Mouse (Mus musculus): ENCODE results near the gene Lrrc49. TPM values are rescaled to one million over a fixed set of nuclear protein-coding genes. Genes with fewer than 3 reads are reported as not detected.

The Lrrc49 gene
- polyA plus RNA-seq, 1 experiment = 1.1 TPM

GRCm38 (mm10) chr9:60599489-60599888 is 88.5 kb downstream of the Lrrc49 start:
- WGBS = 59% methylated on average over 2 of the region's 2 CpGs
- Histone ChIP-seq H3K27me3 (ENCODE audit: control insufficient read depth, insufficient read depth, low read length) (no peaks in the 10 kb centered on the region), H3K4me3 (ENCODE audit: control insufficient read depth, insufficient read depth, low read length) (no peak overlapping the region), H3K4me1 (replicated peaks; ENCODE audit: control insufficient read depth, insufficient read depth, low read length) (no peaks in the 10 kb centered on the region), H3K27ac (ENCODE audit: control insufficient read depth, insufficient read depth, low read length) (no peak overlapping the region), H3K36me3 (ENCODE audit: control insufficient read depth, insufficient read depth, low read length) (no peaks in the 10 kb centered on the region)
- TF ChIP-seq POLR2A (IDR thresholded peaks at IDR 0.05; ENCODE audit: control insufficient read depth, extremely low read depth, insufficient read depth, low read length, poor library complexity) = no peak
- no peak for TF ChIP-seq CTCF (IDR thresholded peaks at IDR 0.05; ENCODE audit: borderline replicate concordance, control insufficient read depth, extremely low read depth, insufficient read depth, low read length, poor library complexity)
- DNase-seq = no peak

GRCm38 (mm10) chr9:60595406-60595805 is 92.6 kb downstream of the Lrrc49 start:
- no peak for DNase-seq
- Histone ChIP-seq H3K36me3 (ENCODE audit: control insufficient read depth, insufficient read depth, low read length) (no peaks in the 10 kb centered on the region), H3K4me3 (ENCODE audit: control insufficient read depth, insufficient read depth, low read length) (no peak overlapping the region), H3K27me3 (ENCODE audit: control insufficient read depth, insufficient read depth, low read length) (no peaks in the 10 kb centered on the region), H3K27ac (ENCODE audit: control insufficient read depth, insufficient read depth, low read length) (no peak overlapping the region), H3K4me1 (replicated peaks; ENCODE audit: control insufficient read depth, insufficient read depth, low read length) (no peaks in the 10 kb centered on the region)
- TF ChIP-seq CTCF (IDR thresholded peaks at IDR 0.05; ENCODE audit: borderline replicate concordance, control insufficient read depth, extremely low read depth, insufficient read depth, low read length, poor library complexity) (no peak), POLR2A (IDR thresholded peaks at IDR 0.05; ENCODE audit: control insufficient read depth, extremely low read depth, insufficient read depth, low read length, poor library complexity) (no peak)
- WGBS = 83% methylated on average over 7 of the region's 7 CpGs

- H3K4me1 ChIP-seq (replicated peaks; ENCODE audit: control insufficient read depth, insufficient read depth, low read length) = no peaks in the 10 kb centered on the region
- 94% methylated on average over 6 of the region's 6 CpGs for WGBS
- H3K36me3 ChIP-seq (ENCODE audit: control insufficient read depth, insufficient read depth, low read length) = no peaks in the 10 kb centered on the region
- no peak for DNase-seq
- TF ChIP-seq POLR2A (IDR thresholded peaks at IDR 0.05; ENCODE audit: control insufficient read depth, extremely low read depth, insufficient read depth, low read length, poor library complexity) = no peak
- TF ChIP-seq CTCF (IDR thresholded peaks at IDR 0.05; ENCODE audit: borderline replicate concordance, control insufficient read depth, extremely low read depth, insufficient read depth, low read length, poor library complexity) = no peak
- H3K27me3 ChIP-seq (ENCODE audit: control insufficient read depth, insufficient read depth, low read length) = no peaks in the 10 kb centered on the region
- H3K27ac ChIP-seq (ENCODE audit: control insufficient read depth, insufficient read depth, low read length) = no peak overlapping the region
- H3K4me3 ChIP-seq (ENCODE audit: control insufficient read depth, insufficient read depth, low read length) = no peak overlapping the region
These were observed 95.0 kb downstream of the Lrrc49 start for GRCm38 (mm10) chr9:60592974-60593373.

GRCm38 (mm10) chr9:60592363-60592762 is 95.6 kb downstream of the Lrrc49 start:
- TF ChIP-seq POLR2A (IDR thresholded peaks at IDR 0.05; ENCODE audit: control insufficient read depth, extremely low read depth, insufficient read depth, low read length, poor library complexity) (no peak), CTCF (IDR thresholded peaks at IDR 0.05; ENCODE audit: borderline replicate concordance, control insufficient read depth, extremely low read depth, insufficient read depth, low read length, poor library complexity) (no peak)
- Histone ChIP-seq H3K36me3 (ENCODE audit: control insufficient read depth, insufficient read depth, low read length) (no peaks in the 10 kb centered on the region), H3K4me3 (ENCODE audit: control insufficient read depth, insufficient read depth, low read length) (no peak overlapping the region), H3K4me1 (replicated peaks; ENCODE audit: control insufficient read depth, insufficient read depth, low read length) (no peaks in the 10 kb centered on the region), H3K27ac (ENCODE audit: control insufficient read depth, insufficient read depth, low read length) (no peak overlapping the region), H3K27me3 (ENCODE audit: control insufficient read depth, insufficient read depth, low read length) (no peaks in the 10 kb centered on the region)
- DNase-seq = no peak
- 86% methylated on average over 5 of the region's 5 CpGs for WGBS

- 95% methylated on average over 8 of the region's 8 CpGs for WGBS
- no peak for DNase-seq
- H3K36me3 ChIP-seq (ENCODE audit: control insufficient read depth, insufficient read depth, low read length) = no peaks in the 10 kb centered on the region
- no peak overlapping the region for H3K4me3 ChIP-seq (ENCODE audit: control insufficient read depth, insufficient read depth, low read length)
- no peaks in the 10 kb centered on the region for H3K27me3 ChIP-seq (ENCODE audit: control insufficient read depth, insufficient read depth, low read length)
- H3K27ac ChIP-seq (ENCODE audit: control insufficient read depth, insufficient read depth, low read length) = no peak overlapping the region
- H3K4me1 ChIP-seq (replicated peaks; ENCODE audit: control insufficient read depth, insufficient read depth, low read length) = no peaks in the 10 kb centered on the region
- TF ChIP-seq POLR2A (IDR thresholded peaks at IDR 0.05; ENCODE audit: control insufficient read depth, extremely low read depth, insufficient read depth, low read length, poor library complexity) (no peak), CTCF (IDR thresholded peaks at IDR 0.05; ENCODE audit: borderline replicate concordance, control insufficient read depth, extremely low read depth, insufficient read depth, low read length, poor library complexity) (no peak)
These were observed 96.9 kb downstream of the Lrrc49 start for GRCm38 (mm10) chr9:60590871-60591624.

GRCm38 (mm10) chr9:60588914-60589313 is 99.0 kb downstream of the Lrrc49 start:
- no peak overlapping the region for H3K27ac ChIP-seq (ENCODE audit: control insufficient read depth, insufficient read depth, low read length)
- WGBS = 92% methylated on average over 10 of the region's 10 CpGs
- H3K27me3 ChIP-seq (ENCODE audit: control insufficient read depth, insufficient read depth, low read length) = no peaks in the 10 kb centered on the region
- no peaks in the 10 kb centered on the region for H3K36me3 ChIP-seq (ENCODE audit: control insufficient read depth, insufficient read depth, low read length)
- no peak for TF ChIP-seq POLR2A (IDR thresholded peaks at IDR 0.05; ENCODE audit: control insufficient read depth, extremely low read depth, insufficient read depth, low read length, poor library complexity)
- no peak for TF ChIP-seq CTCF (IDR thresholded peaks at IDR 0.05; ENCODE audit: borderline replicate concordance, control insufficient read depth, extremely low read depth, insufficient read depth, low read length, poor library complexity)
- no peaks in the 10 kb centered on the region for H3K4me1 ChIP-seq (replicated peaks; ENCODE audit: control insufficient read depth, insufficient read depth, low read length)
- no peak for DNase-seq
- H3K4me3 ChIP-seq (ENCODE audit: control insufficient read depth, insufficient read depth, low read length) = no peak overlapping the region

All from thymus, adult 2 months (tissue).